Mouse (Mus musculus): Measurements from ENCODE around the gene Wfdc21.

GRCm38 (mm10) chr11:83734215-83734614 is 12.5 kb upstream of the Wfdc21 start:
- TF ChIP-seq POLR2A (IDR thresholded peaks at IDR 0.05; ENCODE audit: insufficient read depth, low read depth, low read length) (no peak), CTCF (IDR thresholded peaks at IDR 0.05; ENCODE audit: insufficient read depth, low read depth, low read length) (no peak)

All from olfactory bulb, adult 2 months (tissue).